Comparison of ENCODE assay signal across 14 mouse cellular contexts in the genomic region with DNA sequence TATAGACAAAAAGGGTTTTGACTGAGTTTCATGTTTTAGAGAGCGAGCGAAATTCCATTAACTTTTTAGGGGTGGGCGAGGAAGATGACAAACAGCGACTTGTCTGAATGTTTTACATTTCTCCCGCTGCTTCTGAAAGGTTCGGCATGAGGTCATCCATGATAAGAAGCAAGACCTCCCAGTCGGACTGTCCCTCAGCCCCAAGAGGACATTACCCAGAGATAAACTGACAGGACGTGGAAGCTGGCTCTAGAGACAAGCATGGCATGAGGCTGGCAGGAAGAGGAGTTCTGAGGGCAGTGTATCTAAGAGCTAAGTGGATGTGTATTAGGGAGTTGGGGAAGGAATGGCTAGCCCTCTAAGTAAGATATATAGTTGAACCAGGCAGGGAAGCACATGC.
A peak's percentile ranks its signal among the peaks of the same experiment; 100 is the strongest.
DNase-seq lines count a peak whose midpoint lies in the region; ATAC-seq lines count a peak whose summit lies in the region.
"Had no signal": no experiment of that assay in that cellular context is flagged by ENCODE, and none has a peak within 500 bp of the region (broad histone marks: within the 10 kb centered on the region; RNA-seq: fewer than 3 reads in every experiment).

No protein-coding gene starts in this region.

- no peak for ATAC-seq in kidney, embryonic 15.5 days (replicated peaks; ENCODE audit: low FRiP score)
- ATAC-seq in heart, embryonic 12.5 days (ENCODE audit: insufficient number of reproducible peaks, low FRiP score), result peak; percentile 60
- ATAC-seq in liver, embryonic 13.5 days (ENCODE audit: low read depth), result no peak

- H3K27ac ChIP-seq in kidney, embryonic 15.5 days, result peak overlapping the region; percentile 76
- H3K27ac ChIP-seq in embryonic facial prominence, embryonic 10.5 days (replicated peaks), result peak overlapping the region; percentile 44; the same call in 1 of the 2 replicates
- H3K27ac ChIP-seq in heart, embryonic 12.5 days (ENCODE audit: poor library complexity, severe bottlenecking), result peak overlapping the region; percentile 88
- peak overlapping the region; percentile 47; the same call in 1 of the 2 replicates for H3K27ac ChIP-seq in liver, embryonic 13.5 days
- H3K27ac ChIP-seq: neural tube, embryonic 13.5 days had no signal

- no peak for DNase-seq in kidney, adult 11 months
- DNase-seq in embryonic facial prominence, embryonic 10.5 days (ENCODE audit: low spot score), result no peak
- DNase-seq in liver, embryonic 13.5 days, result no peak
- DNase-seq in cerebellum, adult 9-10 months, result no peak
- DNase-seq in layer of hippocampus, postnatal 25 days (ENCODE audit: extremely low spot score in 1 of 2, low spot score in 1 of 2), result no peak
- no peak for DNase-seq in ovary, postnatal 10 days (ENCODE audit: low spot score)
- DNase-seq: cerebellum, adult 11-12 months; embryo, embryonic 11 days; kidney, adult 2 months; midbrain, embryonic 14.5 days; thymus, postnatal 25 days had no signal

- peaks cover 39% of the 10 kb centered on the region for H3K4me1 ChIP-seq in kidney, embryonic 15.5 days
- peaks cover 70% of the 10 kb centered on the region for H3K4me1 ChIP-seq in embryonic facial prominence, embryonic 10.5 days
- peaks cover 61% of the 10 kb centered on the region for H3K4me1 ChIP-seq in heart, embryonic 12.5 days (replicated peaks)
- H3K4me1 ChIP-seq in liver, embryonic 13.5 days (replicated peaks), result peaks cover 10% of the 10 kb centered on the region; the same call in 1 of the 2 replicates

- H3K36me3 ChIP-seq in kidney, embryonic 15.5 days, result no peaks in the 10 kb centered on the region
- no peaks in the 10 kb centered on the region for H3K36me3 ChIP-seq in embryonic facial prominence, embryonic 10.5 days (replicated peaks)
- no peaks in the 10 kb centered on the region for H3K36me3 ChIP-seq in heart, embryonic 12.5 days
- no peaks in the 10 kb centered on the region for H3K36me3 ChIP-seq in liver, embryonic 13.5 days
- H3K36me3 ChIP-seq: neural tube, embryonic 13.5 days had no signal

- H3K9ac ChIP-seq in kidney, embryonic 15.5 days, result no peak overlapping the region
- no peak overlapping the region for H3K9ac ChIP-seq in heart, embryonic 12.5 days
- H3K9ac ChIP-seq in liver, embryonic 13.5 days, result no peak overlapping the region
- H3K9ac ChIP-seq: neural tube, embryonic 13.5 days had no signal

- 61% methylated on average over 8 of the region's 8 CpGs for WGBS in kidney, embryonic 15.5 days
- WGBS in embryonic facial prominence, embryonic 10.5 days, result 70% methylated on average over 8 of the region's 8 CpGs
- WGBS in heart, embryonic 12.5 days, result 5% methylated on average over 8 of the region's 8 CpGs
- 30% methylated on average over 8 of the region's 8 CpGs for WGBS in liver, embryonic 13.5 days (ENCODE audit: insufficient replicate concordance)

- no peaks in the 10 kb centered on the region for H3K9me3 ChIP-seq in kidney, embryonic 15.5 days (replicated peaks)
- H3K9me3 ChIP-seq in embryonic facial prominence, embryonic 10.5 days, result no peaks in the 10 kb centered on the region
- no peaks in the 10 kb centered on the region for H3K9me3 ChIP-seq in heart, embryonic 12.5 days (replicated peaks)
- no peaks in the 10 kb centered on the region for H3K9me3 ChIP-seq in liver, embryonic 13.5 days (replicated peaks)
- H3K9me3 ChIP-seq: neural tube, embryonic 13.5 days had no signal

- H3K4me3 ChIP-seq in kidney, embryonic 15.5 days (replicated peaks), result no peak overlapping the region
- H3K4me3 ChIP-seq in embryonic facial prominence, embryonic 10.5 days, result no peak overlapping the region
- no peak overlapping the region for H3K4me3 ChIP-seq in heart, embryonic 12.5 days
- no peak overlapping the region for H3K4me3 ChIP-seq in liver, embryonic 13.5 days (replicated peaks)
- H3K4me3 ChIP-seq: neural tube, embryonic 13.5 days had no signal

- no peaks in the 10 kb centered on the region for H3K27me3 ChIP-seq in kidney, embryonic 15.5 days
- peaks cover 21% of the 10 kb centered on the region for H3K27me3 ChIP-seq in embryonic facial prominence, embryonic 10.5 days (replicated peaks; ENCODE audit: low read depth, poor library complexity, severe bottlenecking)
- no peaks in the 10 kb centered on the region for H3K27me3 ChIP-seq in heart, embryonic 12.5 days (replicated peaks)
- no peaks in the 10 kb centered on the region for H3K27me3 ChIP-seq in liver, embryonic 13.5 days
- H3K27me3 ChIP-seq: neural tube, embryonic 13.5 days had no signal

- no peak overlapping the region for H3K4me2 ChIP-seq in kidney, embryonic 15.5 days
- peak overlapping the region; percentile 37 for H3K4me2 ChIP-seq in heart, embryonic 12.5 days
- no peak overlapping the region for H3K4me2 ChIP-seq in liver, embryonic 13.5 days
- H3K4me2 ChIP-seq: neural tube, embryonic 13.5 days had no signal
